Mouse (Mus musculus) forebrain, embryonic 10.5 days (tissue): ENCODE measurements around the gene Rwdd3. TPM values are rescaled to one million over a fixed set of nuclear protein-coding genes. Genes with fewer than 3 reads are reported as not detected.
A peak's percentile ranks its signal among the peaks of the same experiment; 100 is the strongest.

ENCODE experiments used
- DNase-seq: peaks from one replicate; pipeline ENCODE4 v3.0.0-alpha.2; 2017; ENCODE audit warnings: low spot score; ENCODE audit errors: extremely low spot score
- H3K27ac ChIP-seq: fragments of 300-500 bp; sonication (generic); 2 replicates; pipeline ENCODE4 v1.5.1; 2016; ENCODE audit warnings: mild to moderate bottlenecking
- H3K27me3 ChIP-seq: fragments of 300-500 bp; sonication (generic); 2 replicates; pipeline ENCODE4 v1.6.1; 2016; ENCODE audit warnings: mild to moderate bottlenecking; ENCODE audit not compliant: poor library complexity, severe bottlenecking
- H3K36me3 ChIP-seq: fragments of 300-500 bp; sonication (generic); replicated peaks from 2 replicates; pipeline ENCODE4 v1.6.1; 2016; ENCODE audit warnings: mild to moderate bottlenecking, moderate library complexity
- H3K4me1 ChIP-seq: fragments of 300-500 bp; sonication (generic); 2 replicates; pipeline ENCODE4 v1.6.1; 2016
- H3K4me3 ChIP-seq: fragments of 300-500 bp; sonication (generic); 2 replicates; pipeline ENCODE4 v1.5.1; 2016; ENCODE audit warnings: mild to moderate bottlenecking, moderate library complexity
- H3K9me3 ChIP-seq: fragments of 300-500 bp; sonication (generic); 2 replicates; pipeline ENCODE4 v1.6.1; 2016; ENCODE audit warnings: mild to moderate bottlenecking, moderate library complexity
- WGBS: fragments of 180-500 bp; shearing (Covaris S2); methylation state at CpG from one replicate; pipeline ENCODE4 v1.1.7; 2016; 5-methylcytosine and 5-hydroxymethylcytosine counted together
- polyA plus RNA-seq: library from polyadenylated mRNA; unstranded; fragments of >200 nt; fragmentation: Nextera tagmentation; extraction: Ambion mirVana; gene quantifications from 2 replicates; pipeline ENCODE4 v1.2.1, GENCODE M21; 2016

Rwdd3 gene
- 4.9 and 5.7 TPM in 2 replicates for polyA plus RNA-seq

DNA sequence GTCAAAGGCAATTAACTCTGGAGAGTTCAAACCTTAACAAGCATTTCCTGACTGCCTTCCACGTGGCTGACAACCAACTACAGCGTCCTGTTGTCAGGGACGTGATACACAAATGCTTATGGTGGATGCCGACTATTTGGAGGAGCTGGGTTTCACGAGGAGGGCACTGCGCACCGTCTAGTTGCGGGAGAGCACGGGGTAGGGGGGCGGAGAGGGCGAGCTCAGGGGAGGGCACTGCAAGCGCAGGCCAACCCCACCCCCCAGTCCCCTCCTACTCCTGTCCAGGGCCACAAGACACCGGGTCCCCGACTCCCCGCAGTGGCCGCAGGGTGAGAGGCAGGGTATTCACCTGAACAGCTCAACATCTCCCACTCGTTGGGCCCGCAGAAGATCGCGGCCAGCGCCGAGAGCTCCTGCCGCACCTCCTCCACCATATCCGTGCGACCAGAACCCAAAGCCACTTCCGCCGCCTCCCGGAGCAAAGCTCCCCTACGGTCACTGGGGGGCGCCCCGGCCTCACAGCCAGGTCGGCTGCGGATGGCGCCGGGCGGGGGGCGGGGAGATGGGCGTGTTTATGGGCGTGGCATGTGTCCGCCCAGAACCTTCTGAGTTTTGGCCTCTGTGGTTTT is at the start of gene Rwdd3:
TSS of gene Rwdd3 (minus strand) at position 453 of the 629 bp plus-strand sequence.
- whole genome bisulfite sequencing: under 1% methylated on average over 40 of the region's 40 CpGs
- H3K4me1 ChIP-seq: peaks cover 24% of the 10 kb centered on the region
- H3K27ac ChIP-seq: peak within 1 kb of the TSS; percentile 92
- H3K27me3 ChIP-seq: no peaks in the 10 kb centered on the region
- H3K36me3 ChIP-seq: peaks cover 4% of the 10 kb centered on the region
- peak; percentile 91 for DNase-seq
- H3K9me3 ChIP-seq: no peaks in the 10 kb centered on the region
- H3K4me3 ChIP-seq: peak within 1 kb of the TSS; percentile 77

DNA sequence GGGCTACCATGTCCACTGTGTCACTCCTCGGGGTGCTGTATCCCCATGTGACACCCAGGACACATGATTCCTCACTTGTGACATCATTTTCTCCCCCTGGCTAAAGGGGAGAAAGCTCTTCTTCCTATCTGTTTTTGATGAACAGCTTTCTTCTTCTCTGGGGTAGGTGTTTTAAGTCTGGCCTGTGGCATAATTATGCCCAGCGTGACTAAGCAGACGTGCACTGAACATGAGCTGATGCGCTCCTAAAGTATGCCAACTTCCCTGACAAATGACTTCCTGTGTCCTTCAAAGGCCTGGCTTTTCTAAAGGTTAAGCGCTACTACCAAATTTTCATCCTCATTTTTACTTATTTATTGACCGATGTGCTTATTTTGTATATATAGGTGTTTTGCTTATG is 45.5 kb upstream of the Rwdd3 start:
- H3K36me3 ChIP-seq: no peaks in the 10 kb centered on the region
- H3K27ac ChIP-seq: no peak overlapping the region
- DNase-seq: no peak
- peaks cover 7% of the 10 kb centered on the region for H3K4me1 ChIP-seq
- H3K9me3 ChIP-seq: no peaks in the 10 kb centered on the region
- H3K4me3 ChIP-seq: no peak overlapping the region
- WGBS: 93% methylated on average over 6 of the region's 6 CpGs
- H3K27me3 ChIP-seq: no peaks in the 10 kb centered on the region

DNA sequence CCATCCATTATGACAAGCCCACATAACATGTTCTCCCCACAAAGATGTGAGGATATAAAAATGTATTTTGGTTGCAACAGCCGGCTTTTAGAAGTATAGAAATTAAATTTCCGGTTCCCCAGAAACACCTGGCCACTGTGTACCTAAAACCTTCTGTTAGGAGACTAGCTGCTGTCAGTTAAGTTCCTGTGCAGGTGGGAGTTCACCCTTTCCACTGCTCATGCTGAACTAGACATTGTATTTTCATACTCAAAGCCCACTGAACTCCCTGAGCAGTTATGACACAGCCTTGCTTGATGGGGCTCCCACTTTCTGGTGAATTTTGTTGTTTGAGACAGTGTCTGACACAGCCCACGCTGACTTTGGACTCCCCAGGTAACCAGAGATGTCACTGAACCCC is 42.0 kb upstream of the Rwdd3 start:
- Histone ChIP-seq H3K36me3 (no peaks in the 10 kb centered on the region), H3K9me3 (no peaks in the 10 kb centered on the region), H3K4me1 (no peaks in the 10 kb centered on the region), H3K27me3 (no peaks in the 10 kb centered on the region), H3K4me3 (no peak overlapping the region), H3K27ac (no peak overlapping the region)
- WGBS: 81% methylated on average over 3 of the region's 3 CpGs
- DNase-seq: no peak

DNA sequence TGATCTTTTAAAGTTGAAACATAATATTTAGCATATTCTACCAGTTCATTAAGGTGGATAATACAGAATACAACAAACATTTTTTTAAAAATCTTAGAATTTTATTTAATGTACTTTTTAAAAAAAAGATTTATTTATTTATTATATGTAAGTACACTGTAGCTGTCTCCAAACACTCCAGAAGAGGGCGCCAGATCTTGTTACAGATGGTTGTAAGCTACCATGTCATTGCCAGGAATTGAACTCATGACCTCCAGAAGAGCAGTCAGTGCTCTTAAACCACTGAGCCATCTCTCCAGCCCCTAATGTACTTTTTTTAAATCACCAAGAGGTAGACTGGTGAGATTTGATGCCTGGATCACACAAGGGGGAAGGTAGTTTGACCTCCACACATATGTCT is 40.7 kb upstream of the Rwdd3 start:
- Histone ChIP-seq H3K27me3 (no peaks in the 10 kb centered on the region), H3K27ac (no peak overlapping the region), H3K4me3 (no peak overlapping the region), H3K4me1 (no peaks in the 10 kb centered on the region), H3K36me3 (no peaks in the 10 kb centered on the region), H3K9me3 (no peaks in the 10 kb centered on the region)
- no peak for DNase-seq
- WGBS: 56% methylated on average over 1 of the region's 1 CpGs

GRCm38 (mm10) chr3:121208994-121209393 is 37.5 kb upstream of the Rwdd3 start:
- Histone ChIP-seq H3K9me3 (no peaks in the 10 kb centered on the region), H3K4me3 (no peak overlapping the region), H3K4me1 (no peaks in the 10 kb centered on the region), H3K36me3 (no peaks in the 10 kb centered on the region), H3K27ac (no peak overlapping the region), H3K27me3 (no peaks in the 10 kb centered on the region)
- no peak for DNase-seq
- WGBS: 93% methylated on average over 5 of the region's 5 CpGs

- Histone ChIP-seq H3K4me3 (no peak overlapping the region), H3K4me1 (no peaks in the 10 kb centered on the region), H3K9me3 (no peaks in the 10 kb centered on the region), H3K27me3 (no peaks in the 10 kb centered on the region), H3K27ac (no peak overlapping the region), H3K36me3 (no peaks in the 10 kb centered on the region)
- WGBS: 92% methylated on average over 19 of the region's 19 CpGs
- no peak for DNase-seq
These were observed 34.8 kb upstream of the Rwdd3 start for GRCm38 (mm10) chr3:121206202-121206882.

GRCm38 (mm10) chr3:121202638-121203037 is 31.1 kb upstream of the Rwdd3 start:
- no peak overlapping the region for H3K4me3 ChIP-seq
- H3K4me1 ChIP-seq: peaks cover 5% of the 10 kb centered on the region
- 93% methylated on average over 2 of the region's 2 CpGs for WGBS
- no peaks in the 10 kb centered on the region for H3K9me3 ChIP-seq
- no peak overlapping the region for H3K27ac ChIP-seq
- H3K36me3 ChIP-seq: no peaks in the 10 kb centered on the region
- no peak for DNase-seq
- H3K27me3 ChIP-seq: no peaks in the 10 kb centered on the region

- no peak overlapping the region for H3K4me3 ChIP-seq
- no peak for DNase-seq
- H3K36me3 ChIP-seq: no peaks in the 10 kb centered on the region
- H3K9me3 ChIP-seq: no peaks in the 10 kb centered on the region
- H3K4me1 ChIP-seq: peaks cover 5% of the 10 kb centered on the region
- H3K27me3 ChIP-seq: no peaks in the 10 kb centered on the region
- no peak overlapping the region for H3K27ac ChIP-seq
- 74% methylated on average over 11 of the region's 11 CpGs for WGBS
These were observed 29.7 kb upstream of the Rwdd3 start for GRCm38 (mm10) chr3:121201012-121201747.

DNA sequence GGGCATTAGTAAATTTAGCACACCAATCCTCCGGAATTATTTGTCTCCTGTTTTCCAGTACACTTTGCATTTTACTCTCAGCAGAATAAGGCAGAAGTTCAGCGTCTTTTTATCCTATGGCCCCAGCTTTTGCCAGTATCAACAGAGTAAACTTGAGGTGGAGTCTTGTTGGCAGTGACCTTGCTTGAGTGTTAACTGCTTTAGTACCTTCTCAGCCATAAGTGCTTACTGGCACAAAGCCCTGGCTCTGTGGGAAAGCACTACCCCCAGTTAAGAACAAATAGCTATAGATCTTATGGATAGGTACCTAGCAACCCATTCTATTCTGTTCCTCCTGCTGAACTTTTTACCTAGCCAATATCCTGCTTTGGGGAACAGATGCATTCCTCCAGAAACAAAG is 17.7 kb upstream of the Rwdd3 start:
- H3K4me1 ChIP-seq: no peaks in the 10 kb centered on the region
- no peaks in the 10 kb centered on the region for H3K27me3 ChIP-seq
- H3K36me3 ChIP-seq: no peaks in the 10 kb centered on the region
- H3K27ac ChIP-seq: no peak overlapping the region
- H3K4me3 ChIP-seq: no peak overlapping the region
- H3K9me3 ChIP-seq: peaks cover 5% of the 10 kb centered on the region; the same call in 1 of the 2 replicates
- DNase-seq: no peak
- WGBS: 91% methylated on average over 2 of the region's 2 CpGs

GRCm38 (mm10) chr3:121187510-121187909 is 16.0 kb upstream of the Rwdd3 start:
- Histone ChIP-seq H3K27me3 (no peaks in the 10 kb centered on the region), H3K4me3 (no peak overlapping the region), H3K36me3 (no peaks in the 10 kb centered on the region), H3K9me3 (peaks cover 5% of the 10 kb centered on the region; the same call in 1 of the 2 replicates), H3K27ac (no peak overlapping the region), H3K4me1 (no peaks in the 10 kb centered on the region)
- DNase-seq: no peak
- WGBS: 91% methylated on average over 7 of the region's 7 CpGs

- no peaks in the 10 kb centered on the region for H3K4me1 ChIP-seq
- H3K4me3 ChIP-seq: no peak overlapping the region
- 99% methylated on average over 3 of the region's 3 CpGs for WGBS
- DNase-seq: no peak
- no peaks in the 10 kb centered on the region for H3K27me3 ChIP-seq
- no peaks in the 10 kb centered on the region for H3K36me3 ChIP-seq
- no peak overlapping the region for H3K27ac ChIP-seq
- H3K9me3 ChIP-seq: peaks cover 5% of the 10 kb centered on the region; the same call in 1 of the 2 replicates
These were observed 15.4 kb upstream of the Rwdd3 start for GRCm38 (mm10) chr3:121186925-121187324.

DNA sequence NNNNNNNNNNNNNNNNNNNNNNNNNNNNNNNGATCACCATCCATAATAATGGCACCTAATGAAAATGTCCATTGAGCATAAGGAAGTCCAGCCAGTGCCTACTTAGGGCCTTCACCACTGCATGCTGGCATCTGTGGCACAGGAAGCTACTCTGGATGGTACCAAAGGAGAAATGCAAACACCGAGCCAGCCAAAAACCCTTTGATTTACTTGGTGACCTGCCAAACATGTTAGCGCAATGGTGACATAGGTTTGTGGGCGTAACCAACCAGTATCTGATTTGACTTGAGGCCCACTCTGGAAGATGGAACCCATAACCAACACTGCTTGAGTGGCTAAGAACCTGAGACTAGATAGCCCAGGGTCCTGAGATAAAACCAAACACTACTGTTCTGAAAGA is 13.7 kb upstream of the Rwdd3 start:
- no peak for DNase-seq
- no peaks in the 10 kb centered on the region for H3K4me1 ChIP-seq
- WGBS: 96% methylated on average over 3 of the region's 3 CpGs
- H3K4me3 ChIP-seq: no peak overlapping the region
- no peaks in the 10 kb centered on the region for H3K36me3 ChIP-seq
- H3K27me3 ChIP-seq: no peaks in the 10 kb centered on the region
- H3K27ac ChIP-seq: no peak overlapping the region
- H3K9me3 ChIP-seq: peaks cover 5% of the 10 kb centered on the region; the same call in 1 of the 2 replicates

DNA sequence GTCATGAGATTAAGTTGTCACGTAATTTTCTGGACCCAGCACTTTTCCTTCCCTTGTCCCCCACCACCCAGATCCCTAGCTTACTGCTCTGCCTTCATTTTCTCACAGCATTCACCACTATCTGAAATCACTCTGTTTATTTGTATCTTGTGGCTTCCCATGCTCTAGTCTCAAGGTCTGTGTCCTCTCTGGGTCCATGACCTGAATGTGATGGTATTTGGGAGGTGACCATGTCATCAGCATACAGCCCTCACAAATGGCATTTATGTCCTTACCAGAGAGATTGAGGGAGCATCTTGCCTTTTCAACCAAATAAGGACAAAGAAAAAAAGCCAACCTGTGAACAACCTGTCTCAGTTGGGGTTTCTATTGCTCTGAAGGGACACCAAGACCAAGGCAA is 4.5 kb upstream of the Rwdd3 start:
- H3K4me3 ChIP-seq: no peak overlapping the region
- 92% methylated on average over 1 of the region's 1 CpGs for WGBS
- no peak overlapping the region for H3K27ac ChIP-seq
- H3K36me3 ChIP-seq: no peaks in the 10 kb centered on the region
- H3K4me1 ChIP-seq: peaks cover 10% of the 10 kb centered on the region
- DNase-seq: no peak
- no peaks in the 10 kb centered on the region for H3K27me3 ChIP-seq
- H3K9me3 ChIP-seq: no peaks in the 10 kb centered on the region
